Mouse (Mus musculus) lung, postnatal 0 days (tissue): Measurements from ENCODE around the gene Nmd3. TPM values are rescaled to one million over a fixed set of nuclear protein-coding genes. Genes with fewer than 3 reads are reported as not detected.

ENCODE experiments used
- ATAC-seq: fragments of 200-750 bp; cut with Nextera tagmentation; 2 replicates; pipeline ENCODE4 v1.8.0; 2017; ENCODE audit warnings: moderate library complexity
- DNase-seq: peaks from one replicate; pipeline ENCODE4 v3.0.0-alpha.2; 2016; ENCODE audit warnings: low spot score
- H3K27ac ChIP-seq: fragments of 300-500 bp; sonication (generic); 2 replicates; pipeline ENCODE4 v1.5.1; 2014; ENCODE audit warnings: antibody characterized with exemption, mild to moderate bottlenecking, low read length, mixed read lengths
- H3K27me3 ChIP-seq: fragments of 300-500 bp; sonication (generic); replicated peaks from 2 replicates; pipeline ENCODE4 v1.6.1; 2014; ENCODE audit warnings: low read length, mixed read lengths; ENCODE audit not compliant: insufficient read depth
- H3K36me3 ChIP-seq: fragments of 300-500 bp; sonication (generic); 2 replicates; pipeline ENCODE4 v1.6.1; 2014; ENCODE audit warnings: low read length, mixed read lengths; ENCODE audit not compliant: insufficient read depth
- H3K4me1 ChIP-seq: fragments of 300-500 bp; sonication (generic); 2 replicates; pipeline ENCODE4 v1.6.1; 2014; ENCODE audit warnings: antibody characterized with exemption, low read depth, low read length, mixed read lengths; ENCODE audit not compliant: insufficient read depth
- H3K4me2 ChIP-seq: fragments of 300-500 bp; sonication (generic); replicated peaks from 2 replicates; pipeline ENCODE4 v1.6.1; 2014; ENCODE audit warnings: low read depth, mild to moderate bottlenecking, low read length, moderate library complexity, mixed read lengths
- H3K4me3 ChIP-seq: fragments of 300-500 bp; sonication (generic); 2 replicates; pipeline ENCODE4 v1.5.1; 2014; ENCODE audit warnings: low read depth, low read length
- H3K9ac ChIP-seq: fragments of 300-500 bp; sonication (generic); replicated peaks from 2 replicates; pipeline ENCODE4 v1.6.1; 2014; ENCODE audit warnings: low read depth, mild to moderate bottlenecking
- H3K9me3 ChIP-seq: fragments of 300-500 bp; sonication (generic); 2 replicates; pipeline ENCODE4 v1.6.1; 2016; ENCODE audit warnings: low read length, mixed read lengths
- CTCF ChIP-seq: IDR thresholded peaks from 2 replicates; pipeline ENCODE4 v1.5.1; 2016; ENCODE audit warnings: antibody characterized with exemption, mild to moderate bottlenecking
- EP300 ChIP-seq: IDR thresholded peaks from 2 replicates; pipeline ENCODE4 v1.6.1; 2016; ENCODE audit warnings: antibody characterized with exemption, mild to moderate bottlenecking, control low read depth
- WGBS: fragments of 180-500 bp; shearing (Covaris S2); extraction: QIAGEN DNeasy Blood & Tissue Kit; methylation state at CpG from one replicate; pipeline ENCODE4 v1.1.7; 2014; 5-methylcytosine and 5-hydroxymethylcytosine counted together
- polyA plus RNA-seq: library from polyadenylated mRNA; unstranded; fragments of >200 nt; fragmentation: Nextera tagmentation; extraction: Ambion mirVana; gene quantifications from 2 replicates; pipeline ENCODE4 v1.2.1, GENCODE M21; 2015

Gene Nmd3
- polyA plus RNA-seq, 1 experiment from 2014 or later = 70.9 TPM

GRCm38 (mm10) chr3:69803137-69803536, 81.4 kb downstream of the Nmd3 start:
- Histone ChIP-seq H3K27me3 (no peaks in the 10 kb centered on the region), H3K4me1 (no peaks in the 10 kb centered on the region), H3K4me2 (no peak overlapping the region), H3K9ac (no peak overlapping the region), H3K27ac (no peak overlapping the region), H3K36me3 (no peaks in the 10 kb centered on the region), H3K9me3 (no peaks in the 10 kb centered on the region), H3K4me3 (no peak overlapping the region)
- WGBS = 88% methylated on average over 1 of the region's 1 CpGs
- ATAC-seq (no peak), DNase-seq (no peak)
- TF ChIP-seq EP300 = no peak
- no peak for TF ChIP-seq CTCF

Other genes with a start within 250 kb of the Nmd3 start
- 16.7 and 21.0 TPM in 2 replicates for gene B3galnt1, start 123.0 kb upstream of the Nmd3 start, polyA plus RNA-seq
- gene Sptssb, start 138.0 kb downstream of the Nmd3 start, polyA plus RNA-seq = 4.1 and 5.0 TPM in 2 replicates